Mouse (Mus musculus): Measurements from ENCODE around the gene Umad1. TPM values are rescaled to one million over a fixed set of nuclear protein-coding genes. Genes with fewer than 3 reads are reported as not detected.

Umad1 gene
- total and polyA plus RNA-seq, 3 experiments: 7.6 to 17.5 (median 10.0) TPM

- no peak overlapping the region for H3K9ac ChIP-seq (ENCODE audit: insufficient read depth, low read depth)
- no peak for DNase-seq (ENCODE audit: extremely low read depth)
- no peaks in the 10 kb centered on the region for H3K9me3 ChIP-seq (replicated peaks; ENCODE audit: low read length)
- in situ Hi-C loops (cut with MboI; ENCODE audit: low pct_ligation_motif_present, low pct_unique_long_range_greater_than_20kb, low sequenced_read_pairs) (no loop called here), dilution Hi-C loops (cut with MboI; ENCODE audit: extremely low pct_ligation_motif_present, extremely low pct_unique_long_range_greater_than_20kb, low sequenced_read_pairs) (no loop called here)
- no peak overlapping the region for H3K27ac ChIP-seq (ENCODE audit: insufficient read depth, low read depth)
- peaks cover 2% of the 10 kb centered on the region in 2 experiments; a peak in 3 of 4 replicates for H3K4me1 ChIP-seq (ENCODE audit: control insufficient read depth in 1 of 2, insufficient read depth in 2 of 2)
- H3K27me3 ChIP-seq (replicated peaks): no peaks in the 10 kb centered on the region
- H3K79me2 ChIP-seq (replicated peaks; ENCODE audit: control insufficient read depth, extremely low read depth, insufficient read depth, poor library complexity, severe bottlenecking): no peaks in the 10 kb centered on the region
- no peak overlapping the region for H3K4me2 ChIP-seq (ENCODE audit: insufficient read depth, low read depth, poor library complexity, severe bottlenecking)
- H3K36me3 ChIP-seq (replicated peaks in 1 of 2; ENCODE audit: control insufficient read depth in 1 of 2, insufficient read depth in 1 of 2, low read length in 1 of 2): no peaks in the 10 kb centered on the region
- no peak overlapping the region for H3K4me3 ChIP-seq (replicated peaks in 1 of 3; ENCODE audit: low read depth in 2 of 3, low read length in 2 of 3, poor library complexity in 1 of 3)
- no peak for TF ChIP-seq IRF4 (IDR thresholded peaks at IDR 0.05; ENCODE audit: low read depth, low read length)
- TF ChIP-seq MYC (IDR thresholded peaks at IDR 0.05; ENCODE audit: low read depth, low read length): no peak
- TF ChIP-seq SIN3A (IDR thresholded peaks at IDR 0.05; ENCODE audit: low read length): no peak
- no peak for TF ChIP-seq MAX (IDR thresholded peaks at IDR 0.05; ENCODE audit: low read length)
These were observed 182.7 kb downstream of the Umad1 start for GRCm38 (mm10) chr6:8441814-8442213.

- no peak for DNase-seq (ENCODE audit: extremely low read depth)
- H3K4me2 ChIP-seq (ENCODE audit: insufficient read depth, low read depth, poor library complexity, severe bottlenecking): peak overlapping the region; percentile 57; the same call in 1 of the 2 replicates
- no peaks in the 10 kb centered on the region for H3K36me3 ChIP-seq (replicated peaks in 1 of 2; ENCODE audit: control insufficient read depth in 1 of 2, insufficient read depth in 1 of 2, low read length in 1 of 2)
- H3K79me2 ChIP-seq (replicated peaks; ENCODE audit: control insufficient read depth, extremely low read depth, insufficient read depth, poor library complexity, severe bottlenecking): no peaks in the 10 kb centered on the region
- no peak overlapping the region for H3K4me3 ChIP-seq (replicated peaks in 1 of 3; ENCODE audit: low read depth in 2 of 3, low read length in 2 of 3, poor library complexity in 1 of 3)
- H3K9ac ChIP-seq (ENCODE audit: insufficient read depth, low read depth): peak overlapping the region; percentile 53
- no peaks in the 10 kb centered on the region for H3K27me3 ChIP-seq (replicated peaks)
- H3K27ac ChIP-seq (ENCODE audit: insufficient read depth, low read depth): no peak overlapping the region
- H3K9me3 ChIP-seq (replicated peaks; ENCODE audit: low read length): no peaks in the 10 kb centered on the region
- in situ Hi-C loops (cut with MboI; ENCODE audit: low pct_ligation_motif_present, low pct_unique_long_range_greater_than_20kb, low sequenced_read_pairs): no loop called here
- peaks cover 4 to 8% of the 10 kb centered on the region in 2 experiments; a peak in 3 of 4 replicates for H3K4me1 ChIP-seq (ENCODE audit: control insufficient read depth in 1 of 2, insufficient read depth in 2 of 2)
- dilution Hi-C loops (cut with MboI; ENCODE audit: extremely low pct_ligation_motif_present, extremely low pct_unique_long_range_greater_than_20kb, low sequenced_read_pairs): no loop called here
- TF ChIP-seq MEF2A (IDR thresholded peaks at IDR 0.05; ENCODE audit: borderline replicate concordance, low read depth, low read length): no peak
- no peak for TF ChIP-seq ETS1 (conservative IDR thresholded peaks at IDR 0.05; ENCODE audit: low read depth, low read length)
- TF ChIP-seq EP300 (IDR thresholded peaks at IDR 0.05; ENCODE audit: low read length): no peak
These were observed 187.7 kb downstream of the Umad1 start for GRCm38 (mm10) chr6:8446786-8447185.

- no peak overlapping the region for H3K27ac ChIP-seq (ENCODE audit: insufficient read depth, low read depth)
- H3K4me3 ChIP-seq (replicated peaks in 1 of 3; ENCODE audit: low read depth in 2 of 3, low read length in 2 of 3, poor library complexity in 1 of 3): no peak overlapping the region
- H3K4me2 ChIP-seq (ENCODE audit: insufficient read depth, low read depth, poor library complexity, severe bottlenecking): no peak overlapping the region
- DNase-seq (ENCODE audit: extremely low read depth): no peak
- H3K36me3 ChIP-seq (replicated peaks in 1 of 2; ENCODE audit: control insufficient read depth in 1 of 2, insufficient read depth in 1 of 2, low read length in 1 of 2): no peaks in the 10 kb centered on the region
- no peak for TF ChIP-seq JUN (IDR thresholded peaks at IDR 0.05; ENCODE audit: insufficient read depth, low read depth, low read length)
- no peak for TF ChIP-seq CTCF (conservative IDR thresholded peaks at IDR 0.05 in 1 of 2, IDR thresholded peaks at IDR 0.05 in 1 of 2; ENCODE audit: low read depth in 2 of 2, low read length in 2 of 2)
- no peak for TF ChIP-seq MXI1 (IDR thresholded peaks at IDR 0.05; ENCODE audit: low read depth, low read length)
- no peak for TF ChIP-seq KAT2A (IDR thresholded peaks at IDR 0.05; ENCODE audit: insufficient replicate concordance, low read length)
- TF ChIP-seq RAD21 (IDR thresholded peaks at IDR 0.05; ENCODE audit: low read depth, low read length): no peak
- TF ChIP-seq SMC3 (IDR thresholded peaks at IDR 0.05; ENCODE audit: low read depth, low read length): no peak
- no peak for TF ChIP-seq HCFC1 (IDR thresholded peaks at IDR 0.05; ENCODE audit: low read depth, low read length)
- no peak for TF ChIP-seq USF2 (conservative IDR thresholded peaks at IDR 0.05; ENCODE audit: low read depth, low read length)
- no peak for TF ChIP-seq RCOR1 (conservative IDR thresholded peaks at IDR 0.05; ENCODE audit: low read depth, low read length)
- no peak for TF ChIP-seq SIN3A (IDR thresholded peaks at IDR 0.05; ENCODE audit: low read length)
- TF ChIP-seq GABPA (IDR thresholded peaks at IDR 0.05; ENCODE audit: insufficient replicate concordance, low read depth, low read length): no peak
- no peak for TF ChIP-seq JUND (conservative IDR thresholded peaks at IDR 0.05; ENCODE audit: low read depth, low read length)
- TF ChIP-seq UBTF (IDR thresholded peaks at IDR 0.05; ENCODE audit: low read depth, low read length): no peak
- H3K79me2 ChIP-seq (replicated peaks; ENCODE audit: control insufficient read depth, extremely low read depth, insufficient read depth, poor library complexity, severe bottlenecking): no peaks in the 10 kb centered on the region
- in situ Hi-C loops (cut with MboI; ENCODE audit: low pct_ligation_motif_present, low pct_unique_long_range_greater_than_20kb, low sequenced_read_pairs): no loop called here
- H3K27me3 ChIP-seq (replicated peaks): no peaks in the 10 kb centered on the region
- H3K9me3 ChIP-seq (replicated peaks; ENCODE audit: low read length): no peaks in the 10 kb centered on the region
- H3K9ac ChIP-seq (ENCODE audit: insufficient read depth, low read depth): no peak overlapping the region
- dilution Hi-C loops (cut with MboI; ENCODE audit: extremely low pct_ligation_motif_present, extremely low pct_unique_long_range_greater_than_20kb, low sequenced_read_pairs): no loop called here
- peaks cover 2 to 5% of the 10 kb centered on the region in 2 experiments for H3K4me1 ChIP-seq (ENCODE audit: control insufficient read depth in 1 of 2, insufficient read depth in 2 of 2)
These were observed 196.5 kb downstream of the Umad1 start for GRCm38 (mm10) chr6:8455599-8455998.

Measured in CH12.LX (cell line).